Comparison of ENCODE assay signal across 20 mouse cellular contexts in genomic region chr10:41005776-41006175, GRCm38 (mm10).
"Had no signal": no experiment of that assay in that cellular context is flagged by ENCODE, and none has a peak within 500 bp of the region (broad histone marks: within the 10 kb centered on the region; RNA-seq: fewer than 3 reads in every experiment).

No protein-coding gene starts in this region.

- H3K27ac ChIP-seq: intestine, embryonic 15.5 days; kidney, embryonic 15.5 days; lung, embryonic 15.5 days; midbrain, embryonic 10.5 days; midbrain, embryonic 13.5 days; neural tube, embryonic 13.5 days; stomach, postnatal 0 days had no signal

- H3K27me3 ChIP-seq: intestine, embryonic 15.5 days; kidney, embryonic 15.5 days; lung, embryonic 15.5 days; midbrain, embryonic 13.5 days; neural tube, embryonic 13.5 days had no signal

- H3K9ac ChIP-seq: intestine, embryonic 15.5 days; kidney, embryonic 15.5 days; lung, embryonic 15.5 days; midbrain, embryonic 13.5 days; neural tube, embryonic 13.5 days had no signal

- ATAC-seq: midbrain, embryonic 13.5 days had no signal

- H3K4me3 ChIP-seq: intestine, embryonic 15.5 days; kidney, embryonic 15.5 days; lung, embryonic 15.5 days; megakaryocyte, embryonic 14.5 days; midbrain, embryonic 10.5 days; midbrain, embryonic 13.5 days; myocyte; neural tube, embryonic 13.5 days had no signal

- H3K4me1 ChIP-seq: intestine, embryonic 15.5 days; kidney, embryonic 15.5 days; lung, embryonic 15.5 days; midbrain, embryonic 10.5 days; midbrain, embryonic 13.5 days; neural tube, embryonic 13.5 days had no signal

- H3K4me2 ChIP-seq: intestine, embryonic 15.5 days; kidney, embryonic 15.5 days; lung, embryonic 15.5 days; midbrain, embryonic 13.5 days; neural tube, embryonic 13.5 days had no signal

- H3K9me3 ChIP-seq: intestine, embryonic 15.5 days; kidney, embryonic 15.5 days; lung, embryonic 15.5 days; megakaryocyte, embryonic 14.5 days; midbrain, embryonic 10.5 days; midbrain, embryonic 13.5 days; neural tube, embryonic 13.5 days had no signal

- H3K36me3 ChIP-seq: intestine, embryonic 15.5 days; kidney, embryonic 15.5 days; lung, embryonic 15.5 days; midbrain, embryonic 10.5 days; midbrain, embryonic 13.5 days; neural tube, embryonic 13.5 days had no signal

- DNase-seq: kidney, adult 11 months; kidney, adult 8-10 months; kidney, postnatal 10 days; kidney, postnatal 36 days; lung, adult 18-20 months; lung, postnatal 10 days; lung, postnatal 36 days; retina, postnatal 1 day; right cerebral cortex, postnatal 25 days; thymus, adult 18-20 months; thymus, postnatal 36 days had no signal
